Mouse (Mus musculus): ENCODE measurements around the gene Nisch. TPM values are rescaled to one million over a fixed set of nuclear protein-coding genes. Genes with fewer than 3 reads are reported as not detected.

Gene Nisch
- polyA plus RNA-seq, 1 experiment from 2014 or later = 329 TPM

DNA sequence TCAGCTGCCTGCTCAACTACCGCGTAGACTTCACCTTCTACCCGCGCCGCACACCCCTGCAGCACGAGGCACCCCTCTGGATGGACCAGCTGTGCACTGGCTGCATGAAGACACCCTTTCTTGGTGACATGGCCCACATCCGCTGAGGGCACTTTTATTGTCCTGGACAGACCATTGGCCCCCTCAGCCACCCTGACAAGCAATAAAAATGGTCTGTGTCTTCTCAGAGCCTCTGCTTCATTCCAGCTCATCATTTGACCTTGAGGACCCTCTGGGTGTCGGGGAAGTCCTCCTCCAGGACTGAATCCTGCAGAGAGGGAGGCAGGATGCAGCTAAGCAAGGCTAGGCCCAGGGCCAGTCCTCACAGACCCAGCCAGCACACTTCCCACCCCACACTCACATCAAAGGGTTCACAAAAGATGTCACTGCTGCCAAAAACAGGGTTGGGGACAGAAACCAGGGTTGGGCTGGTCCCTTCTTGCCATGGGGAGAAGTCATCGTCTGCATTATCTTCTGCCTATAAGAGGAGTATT is 77.8 kb downstream of the Nisch start:
- H3K27me3 ChIP-seq = no peaks in the 10 kb centered on the region
- H3K9me3 ChIP-seq = no peaks in the 10 kb centered on the region
- no peak for ATAC-seq (ENCODE audit: low read depth)
- no peak overlapping the region for H3K27ac ChIP-seq (replicated peaks)
- H3K4me1 ChIP-seq (replicated peaks) = peaks cover 10% of the 10 kb centered on the region
- peaks cover 81% of the 10 kb centered on the region for H3K36me3 ChIP-seq
- WGBS = 94% methylated on average over 9 of the region's 9 CpGs
- H3K4me3 ChIP-seq = no peak overlapping the region
- H3K9ac ChIP-seq = no peak overlapping the region
- H3K4me2 ChIP-seq = no peak overlapping the region

DNA sequence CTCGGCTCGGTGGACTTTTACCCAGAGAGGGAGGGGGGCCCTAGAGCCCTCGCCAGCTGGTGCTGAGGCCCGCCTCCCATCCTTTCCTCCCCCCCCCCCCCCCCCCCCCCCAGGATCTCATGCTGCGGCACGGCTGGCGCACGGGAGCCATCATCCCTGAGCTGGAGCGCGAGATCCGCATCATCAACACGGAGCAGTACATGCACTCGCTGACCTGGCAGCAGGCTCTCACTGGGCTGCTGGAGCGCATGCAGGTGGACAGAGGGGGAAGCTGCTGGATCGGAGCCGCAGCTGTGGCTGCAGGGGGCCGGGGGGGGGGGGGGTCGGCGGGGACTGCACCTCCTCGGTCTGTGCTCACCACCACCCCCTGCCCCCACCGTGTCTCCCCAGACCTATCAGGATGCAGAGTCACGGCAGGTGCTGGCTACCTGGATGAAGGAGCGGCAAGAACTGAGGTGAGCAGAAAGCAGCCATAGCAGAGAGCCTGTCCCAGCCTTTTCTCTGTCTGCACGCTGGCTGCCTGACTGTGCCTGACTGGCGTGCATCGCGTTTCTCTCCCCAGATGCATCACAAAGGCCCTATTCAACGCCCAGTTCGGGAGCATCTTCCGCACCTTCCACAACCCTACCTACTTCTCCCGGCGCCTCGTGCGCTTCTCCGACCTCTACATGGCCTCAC is 78.4 kb downstream of the Nisch start:
- Histone ChIP-seq H3K9me3 (no peaks in the 10 kb centered on the region), H3K27ac (replicated peaks) (no peak overlapping the region), H3K27me3 (no peaks in the 10 kb centered on the region), H3K4me3 (no peak overlapping the region), H3K9ac (no peak overlapping the region), H3K36me3 (peaks cover 81% of the 10 kb centered on the region), H3K4me2 (no peak overlapping the region), H3K4me1 (replicated peaks) (peaks cover 16% of the 10 kb centered on the region)
- 80% methylated on average over 28 of the region's 35 CpGs for WGBS
- ATAC-seq (ENCODE audit: low read depth) = no peak

DNA sequence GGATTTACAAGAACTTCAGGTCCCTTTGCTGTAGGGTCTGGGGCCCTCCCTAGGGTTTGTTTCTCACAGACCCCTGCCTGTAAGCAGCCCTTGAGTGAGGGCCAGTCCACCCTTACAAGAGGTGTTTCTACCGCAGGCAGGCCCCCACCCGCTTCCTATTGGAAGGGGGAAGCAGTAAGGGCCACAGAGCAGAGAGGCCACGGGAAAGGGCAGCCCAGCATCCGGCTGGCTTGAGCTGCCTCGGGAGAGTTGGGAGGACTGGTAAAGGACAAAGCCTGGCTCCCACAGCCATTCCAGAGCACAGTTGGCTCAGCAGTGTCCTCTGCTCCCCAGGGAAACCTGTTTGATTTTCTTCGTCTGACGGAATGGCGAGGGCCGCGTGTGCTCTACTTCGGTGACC is 79.0 kb downstream of the Nisch start:
- Histone ChIP-seq H3K36me3 (peaks cover 81% of the 10 kb centered on the region), H3K4me3 (no peak overlapping the region)
- whole genome bisulfite sequencing = 81% methylated on average over 11 of the region's 11 CpGs

GRCm38 (mm10) chr14:31137281-31137595 is 79.5 kb downstream of the Nisch start:
- Histone ChIP-seq H3K4me2 (no peak overlapping the region), H3K4me3 (no peak overlapping the region), H3K9ac (no peak overlapping the region), H3K36me3 (peaks cover 77% of the 10 kb centered on the region), H3K9me3 (no peaks in the 10 kb centered on the region), H3K27me3 (no peaks in the 10 kb centered on the region), H3K27ac (replicated peaks) (no peak overlapping the region), H3K4me1 (replicated peaks) (peaks cover 27% of the 10 kb centered on the region)
- ATAC-seq (ENCODE audit: low read depth) = no peak
- WGBS = 82% methylated on average over 10 of the region's 10 CpGs

More for the DNA sequence above, 79.0 kb downstream of the Nisch start:
- no peak for ATAC-seq (ENCODE audit: low read depth)
- peaks cover 21% of the 10 kb centered on the region for H3K4me1 ChIP-seq (replicated peaks)
- H3K27ac ChIP-seq (replicated peaks) = no peak overlapping the region
- H3K9me3 ChIP-seq = no peaks in the 10 kb centered on the region
- H3K4me2 ChIP-seq = no peak overlapping the region
- H3K9ac ChIP-seq = no peak overlapping the region
- no peaks in the 10 kb centered on the region for H3K27me3 ChIP-seq

DNA sequence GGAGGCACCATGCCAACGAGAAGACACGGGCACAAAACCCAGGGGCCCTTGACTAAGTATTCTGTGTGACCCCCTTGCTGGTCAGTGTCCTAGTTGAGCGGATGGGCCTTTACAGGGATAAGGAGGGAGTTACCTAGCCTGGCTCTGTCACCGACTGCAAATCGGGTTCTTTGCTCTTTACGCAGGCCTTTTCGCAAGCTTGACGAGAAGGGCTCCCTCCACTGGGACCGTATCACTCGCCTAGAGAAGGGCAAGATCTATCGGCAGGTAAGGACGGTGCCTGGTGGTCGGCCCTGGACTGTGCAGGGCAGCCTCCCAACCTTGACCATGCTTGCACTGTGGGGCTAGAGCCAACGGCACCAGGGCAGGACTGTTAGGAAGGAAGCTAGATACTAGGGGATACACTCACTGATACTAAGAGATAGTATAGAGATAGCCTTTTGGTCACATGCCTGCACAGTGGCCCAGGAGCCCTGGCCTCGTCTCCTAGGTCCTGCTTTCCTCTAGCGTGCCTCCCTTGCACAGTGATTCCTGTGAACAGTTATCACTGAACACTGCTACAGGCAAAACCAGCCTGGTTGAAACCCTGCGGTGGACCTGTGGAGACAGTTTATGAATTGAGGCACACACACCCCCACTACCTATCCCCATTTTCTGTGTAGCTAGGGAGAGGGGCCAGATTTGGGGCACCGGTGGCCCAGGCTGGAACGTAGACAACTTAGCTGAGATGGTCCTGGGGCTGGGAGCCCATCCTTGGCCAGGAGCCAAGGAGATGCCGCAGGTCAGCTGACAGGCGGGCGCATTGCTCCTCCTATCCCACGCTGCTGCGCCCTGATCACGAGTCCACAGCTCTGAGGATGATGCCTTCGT is 80.1 kb downstream of the Nisch start:
- ATAC-seq (ENCODE audit: low read depth) = no peak
- Histone ChIP-seq H3K4me3 (no peak overlapping the region), H3K9ac (no peak overlapping the region), H3K27me3 (no peaks in the 10 kb centered on the region), H3K27ac (replicated peaks) (no peak overlapping the region), H3K36me3 (peaks cover 71% of the 10 kb centered on the region), H3K4me1 (replicated peaks) (peaks cover 33% of the 10 kb centered on the region), H3K9me3 (no peaks in the 10 kb centered on the region), H3K4me2 (no peak overlapping the region)
- 95% methylated on average over 26 of the region's 26 CpGs for WGBS

DNA sequence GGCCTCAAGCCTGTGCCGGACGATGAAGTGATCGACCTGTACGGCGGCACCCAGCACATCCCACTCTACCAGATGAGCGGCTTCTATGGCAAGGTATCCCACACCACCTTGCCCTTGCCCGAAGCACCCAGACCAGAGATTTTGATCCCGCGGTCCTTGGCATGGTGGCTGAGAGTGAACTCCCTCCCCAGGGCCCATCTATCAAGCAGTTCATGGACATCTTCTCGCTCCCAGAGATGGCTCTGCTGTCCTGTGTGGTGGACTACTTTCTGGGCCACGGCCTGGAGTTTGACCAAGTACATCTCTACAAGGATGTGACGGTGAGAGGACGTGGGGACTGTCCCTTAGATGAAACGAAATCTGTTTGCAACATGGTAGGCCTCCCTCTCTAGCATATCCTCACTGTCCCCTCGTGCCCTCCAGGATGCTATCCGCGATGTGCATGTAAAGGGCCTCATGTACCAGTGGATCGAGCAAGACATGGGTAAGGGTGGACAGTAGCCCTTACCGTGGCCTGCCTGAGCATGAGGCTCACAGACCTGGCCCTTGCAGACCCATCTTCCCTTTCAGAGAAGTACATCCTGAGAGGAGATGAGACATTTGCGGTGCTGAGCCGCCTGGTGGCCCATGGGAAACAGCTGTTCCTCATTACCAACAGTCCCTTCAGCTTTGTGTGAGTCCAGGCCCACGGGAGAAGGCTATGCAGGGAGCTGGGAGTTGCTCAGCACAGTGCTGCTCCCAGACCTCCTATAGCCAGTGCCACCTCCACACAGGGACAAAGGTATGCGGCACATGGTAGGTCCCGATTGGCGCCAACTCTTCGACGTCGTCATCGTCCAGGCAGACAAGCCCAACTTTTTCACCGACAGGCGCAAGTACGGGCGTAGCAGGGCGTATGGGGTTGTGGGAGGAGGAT is 81.0 kb downstream of the Nisch start:
- H3K27me3 ChIP-seq = no peaks in the 10 kb centered on the region
- no peak overlapping the region for H3K4me2 ChIP-seq
- peaks cover 63% of the 10 kb centered on the region for H3K36me3 ChIP-seq
- 95% methylated on average over 34 of the region's 34 CpGs for WGBS
- H3K9ac ChIP-seq = no peak overlapping the region
- no peak for ATAC-seq (ENCODE audit: low read depth)
- no peak overlapping the region for H3K4me3 ChIP-seq
- no peaks in the 10 kb centered on the region for H3K9me3 ChIP-seq
- no peak overlapping the region for H3K27ac ChIP-seq (replicated peaks)
- peaks cover 35% of the 10 kb centered on the region for H3K4me1 ChIP-seq (replicated peaks)

DNA sequence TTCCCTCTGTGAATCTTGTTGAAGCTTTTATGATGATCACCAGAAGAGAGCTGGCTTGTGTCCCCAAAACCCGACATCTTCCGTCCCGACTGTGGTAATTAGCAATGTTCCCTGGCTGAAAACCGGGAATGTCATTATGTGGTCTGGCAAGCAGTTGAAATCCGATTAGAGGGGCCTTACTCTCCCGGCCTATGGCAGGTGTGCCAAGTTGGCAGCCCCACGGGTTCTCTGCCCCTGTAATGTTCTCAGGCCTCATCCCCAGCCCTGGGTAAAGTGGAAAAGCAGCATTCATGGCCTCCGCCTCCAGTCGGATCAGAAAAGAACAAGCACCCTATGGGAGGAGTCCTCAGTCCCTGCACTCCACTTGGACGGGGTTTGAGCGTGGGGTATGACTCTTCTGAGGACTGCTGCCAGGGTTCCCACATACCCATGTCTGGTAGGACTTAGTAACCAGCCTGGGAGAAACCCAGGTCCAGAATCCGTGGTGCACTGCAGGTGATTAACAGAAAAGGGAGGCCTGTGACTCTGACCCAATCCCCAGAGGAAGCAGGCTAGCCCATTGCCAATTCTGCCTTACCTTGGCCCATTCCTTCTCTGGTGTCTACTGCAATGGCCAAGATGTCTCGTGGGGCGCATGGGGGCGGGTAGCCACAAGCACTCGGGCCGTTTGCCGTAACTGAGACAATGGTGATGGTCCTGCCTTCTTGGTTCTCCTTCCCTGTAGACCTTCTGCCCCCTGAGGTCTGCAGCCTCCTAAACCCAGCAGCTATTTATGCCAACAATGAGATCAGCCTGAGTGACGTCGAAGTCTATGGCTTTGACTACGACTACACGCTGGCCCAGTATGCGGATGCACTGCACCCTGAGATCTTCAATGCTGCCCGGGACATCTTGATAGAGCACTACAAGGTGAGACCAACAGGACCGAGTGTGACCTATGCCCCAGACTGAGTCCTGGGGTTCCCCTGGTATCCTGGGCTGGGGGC is 82.4 kb downstream of the Nisch start:
- Histone ChIP-seq H3K27me3 (no peaks in the 10 kb centered on the region), H3K9ac (no peak overlapping the region), H3K4me2 (no peak overlapping the region), H3K4me3 (no peak overlapping the region), H3K27ac (replicated peaks) (no peak overlapping the region), H3K9me3 (no peaks in the 10 kb centered on the region), H3K4me1 (replicated peaks) (peaks cover 41% of the 10 kb centered on the region), H3K36me3 (peaks cover 48% of the 10 kb centered on the region)
- 85% methylated on average over 25 of the region's 25 CpGs for WGBS
- ATAC-seq (ENCODE audit: low read depth) = no peak

GRCm38 (mm10) chr14:31133023-31133665 is 83.6 kb downstream of the Nisch start:
- Histone ChIP-seq H3K27me3 (no peaks in the 10 kb centered on the region), H3K4me2 (peak overlapping the region; percentile 76), H3K9ac (peak overlapping the region; percentile 91), H3K4me3 (peak overlapping the region; percentile 89; the same call in 1 of the 2 replicates), H3K4me1 (replicated peaks) (peaks cover 43% of the 10 kb centered on the region), H3K27ac (replicated peaks) (0 out of 2 replicates have a peak overlapping the region, but pooled peaks have one; percentile 5), H3K36me3 (peaks cover 36% of the 10 kb centered on the region), H3K9me3 (no peaks in the 10 kb centered on the region)
- 74% methylated on average over 11 of the region's 11 CpGs for WGBS
- ATAC-seq (ENCODE audit: low read depth) = no peak

- Histone ChIP-seq H3K4me2 (peak overlapping the region; percentile 76), H3K36me3 (peaks cover 31% of the 10 kb centered on the region), H3K9ac (peak overlapping the region; percentile 91), H3K27me3 (no peaks in the 10 kb centered on the region), H3K4me1 (replicated peaks) (peaks cover 48% of the 10 kb centered on the region), H3K9me3 (no peaks in the 10 kb centered on the region), H3K4me3 (peak overlapping the region; percentile 89), H3K27ac (replicated peaks) (0 out of 2 replicates have a peak overlapping the region, but pooled peaks have one; percentile 5)
- 85% methylated on average over 7 of the region's 7 CpGs for WGBS
- ATAC-seq (ENCODE audit: low read depth) = no peak
These were observed 84.2 kb downstream of the Nisch start for GRCm38 (mm10) chr14:31132491-31132975.

GRCm38 (mm10) chr14:31132031-31132430 is 84.7 kb downstream of the Nisch start:
- Histone ChIP-seq H3K4me2 (peak overlapping the region; percentile 76), H3K27me3 (no peaks in the 10 kb centered on the region), H3K4me3 (peak overlapping the region; percentile 89), H3K27ac (replicated peaks) (no peak overlapping the region), H3K4me1 (replicated peaks) (peaks cover 53% of the 10 kb centered on the region), H3K36me3 (peaks cover 26% of the 10 kb centered on the region), H3K9me3 (no peaks in the 10 kb centered on the region), H3K9ac (peak overlapping the region; percentile 91)
- no peak for ATAC-seq (ENCODE audit: low read depth)
- 10% methylated on average over 6 of the region's 6 CpGs for WGBS

All from neural tube, embryonic 13.5 days (tissue).